Mouse (Mus musculus): ENCODE results near the gene Gk2. TPM values are rescaled to one million over a fixed set of nuclear protein-coding genes. Genes with fewer than 3 reads are reported as not detected.

Gene Gk2
- not detected in 2 replicates for polyA plus RNA-seq (2016; fragmentation: Nextera tagmentation; extraction: Ambion mirVana)

DNA sequence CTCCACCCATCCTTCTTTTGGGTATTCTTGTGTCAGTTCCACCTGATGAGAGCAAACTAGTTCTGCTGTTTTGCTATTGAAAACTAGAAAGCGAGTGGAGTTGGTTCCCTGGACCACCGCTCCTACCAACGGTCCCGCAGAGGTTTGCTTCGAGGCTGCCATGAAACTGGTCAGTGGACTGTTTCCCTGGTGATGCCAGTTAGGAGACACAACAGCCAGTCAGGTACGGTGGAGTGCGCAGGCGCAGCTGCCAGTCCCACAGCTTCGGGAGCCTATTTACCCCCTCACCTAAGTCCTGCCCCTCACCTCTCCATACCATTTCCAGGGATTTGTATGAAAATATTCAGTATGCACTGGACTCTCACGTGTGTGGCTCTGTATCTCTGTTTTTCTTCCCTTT lies at the start of gene Gk2:
Gene Gk2 (minus strand): TSS at position 206 of the 400 bp plus-strand sequence.
- Histone ChIP-seq H3K27me3 (ENCODE audit: low read depth, poor library complexity, severe bottlenecking) (no peaks in the 10 kb centered on the region), H3K9me3 (replicated peaks) (no peaks in the 10 kb centered on the region), H3K27ac (replicated peaks) (no peak within 1 kb of the TSS), H3K36me3 (no peaks in the 10 kb centered on the region), H3K4me3 (no peak within 1 kb of the TSS), H3K4me1 (no peaks in the 10 kb centered on the region)
- WGBS = 95% methylated on average over 10 of the region's 10 CpGs
- no peak for DNase-seq (ENCODE audit: low spot score)

DNA sequence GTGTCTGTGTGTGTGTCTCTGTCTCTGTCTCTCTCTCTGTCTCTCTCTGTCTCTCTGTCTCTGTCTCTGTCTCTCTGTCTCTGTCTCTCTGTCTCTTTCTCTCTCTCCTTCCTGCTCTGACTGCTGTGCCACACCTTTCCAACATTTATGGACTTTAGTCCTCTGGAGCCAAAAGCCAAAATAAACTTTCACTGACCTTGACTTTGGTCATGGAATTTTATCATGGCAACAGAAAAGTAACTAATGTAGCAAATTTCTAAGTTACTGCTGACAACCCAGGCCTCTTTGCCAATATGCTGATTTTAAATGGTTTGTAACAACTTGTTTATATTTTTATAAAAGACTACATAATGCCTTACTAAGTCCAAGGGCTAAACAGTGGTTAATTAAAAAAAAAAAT lies 41.2 kb upstream of the Gk2 start:
- H3K4me3 ChIP-seq = no peak overlapping the region
- no peaks in the 10 kb centered on the region for H3K27me3 ChIP-seq (ENCODE audit: low read depth, poor library complexity, severe bottlenecking)
- H3K4me1 ChIP-seq = no peaks in the 10 kb centered on the region
- no peak for DNase-seq (ENCODE audit: low spot score)
- H3K9me3 ChIP-seq (replicated peaks) = no peaks in the 10 kb centered on the region
- no peaks in the 10 kb centered on the region for H3K36me3 ChIP-seq
- no peak overlapping the region for H3K27ac ChIP-seq (replicated peaks)

DNA sequence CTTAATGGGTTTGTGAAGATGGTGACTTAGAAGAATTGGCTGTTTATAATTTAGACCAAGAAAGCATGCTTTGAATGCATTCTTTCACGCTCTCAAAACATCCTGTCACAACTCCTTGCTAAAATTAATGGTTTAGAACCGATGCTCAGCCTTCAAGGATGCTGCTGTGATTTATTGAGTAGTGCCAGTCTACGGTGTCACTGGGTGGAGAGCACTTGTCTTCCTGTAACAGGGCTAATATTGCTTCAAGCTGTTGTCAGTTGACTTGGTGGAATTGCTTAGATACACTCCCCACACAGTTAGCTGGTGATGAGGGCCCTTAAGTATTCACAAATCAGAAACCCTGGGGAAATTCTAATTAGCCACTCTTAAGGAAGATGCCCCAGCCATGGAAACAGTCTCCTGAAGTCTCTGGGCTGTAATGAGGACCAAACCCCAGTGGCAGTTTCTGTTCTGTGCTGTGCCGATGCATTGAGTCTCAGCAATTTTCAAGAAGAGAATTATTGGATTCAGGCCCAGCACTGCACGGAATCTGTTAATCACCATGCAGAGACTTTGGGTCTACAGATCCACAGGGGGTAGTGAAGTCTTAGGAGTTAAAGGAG lies 38.8 kb upstream of the Gk2 start:
- Histone ChIP-seq H3K36me3 (no peaks in the 10 kb centered on the region), H3K4me1 (no peaks in the 10 kb centered on the region), H3K27ac (replicated peaks) (no peak overlapping the region), H3K4me3 (no peak overlapping the region), H3K27me3 (ENCODE audit: low read depth, poor library complexity, severe bottlenecking) (no peaks in the 10 kb centered on the region), H3K9me3 (replicated peaks) (no peaks in the 10 kb centered on the region)
- WGBS = 79% methylated on average over 5 of the region's 5 CpGs
- no peak for DNase-seq (ENCODE audit: low spot score)

DNA sequence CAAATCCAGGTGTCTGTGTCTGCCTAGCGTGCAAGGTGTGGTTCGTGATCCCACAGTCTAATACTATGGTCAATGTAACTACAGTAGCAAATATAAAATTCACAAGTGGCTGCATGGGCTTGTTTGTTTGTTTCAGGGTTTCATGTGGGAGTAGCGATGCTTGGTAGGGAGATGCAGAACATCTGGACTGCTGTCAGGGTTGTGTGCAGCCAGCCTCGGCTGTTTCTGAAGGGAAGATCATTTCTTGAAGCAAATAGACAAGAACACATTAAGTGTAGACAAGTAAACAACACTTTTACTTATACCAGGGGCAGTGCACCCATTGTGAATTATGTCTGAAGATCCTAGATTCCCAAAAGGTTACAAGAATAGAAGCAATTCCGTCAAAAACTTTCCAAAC lies 36.6 kb upstream of the Gk2 start:
- Histone ChIP-seq H3K4me3 (no peak overlapping the region), H3K27ac (replicated peaks) (no peak overlapping the region), H3K9me3 (replicated peaks) (no peaks in the 10 kb centered on the region), H3K36me3 (no peaks in the 10 kb centered on the region), H3K27me3 (ENCODE audit: low read depth, poor library complexity, severe bottlenecking) (no peaks in the 10 kb centered on the region), H3K4me1 (no peaks in the 10 kb centered on the region)
- WGBS = 90% methylated on average over 5 of the region's 5 CpGs
- no peak for DNase-seq (ENCODE audit: low spot score)

DNA sequence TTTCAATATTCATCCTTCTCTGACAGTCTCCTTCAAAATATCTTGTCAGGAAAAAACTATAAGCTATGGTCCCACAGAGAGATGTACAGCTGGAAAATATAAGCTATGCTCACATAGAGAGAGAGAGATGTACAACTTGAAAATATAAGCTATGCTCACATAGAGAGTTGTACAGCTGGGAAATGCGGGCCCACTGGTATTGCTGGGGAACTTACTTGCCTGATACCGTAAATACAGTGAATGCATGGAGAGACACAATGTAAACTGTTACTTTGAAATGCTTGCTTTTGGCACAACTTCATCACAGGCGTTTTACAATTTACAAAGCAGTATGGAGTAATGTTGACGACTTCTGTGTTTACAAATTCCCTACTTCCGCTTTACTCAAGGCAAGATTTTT lies 29.3 kb upstream of the Gk2 start:
- no peak for DNase-seq (ENCODE audit: low spot score)
- Histone ChIP-seq H3K27ac (replicated peaks) (no peak overlapping the region), H3K36me3 (no peaks in the 10 kb centered on the region), H3K4me1 (no peaks in the 10 kb centered on the region), H3K4me3 (no peak overlapping the region), H3K27me3 (ENCODE audit: low read depth, poor library complexity, severe bottlenecking) (no peaks in the 10 kb centered on the region), H3K9me3 (replicated peaks) (no peaks in the 10 kb centered on the region)
- 93% methylated on average over 5 of the region's 5 CpGs for WGBS

DNA sequence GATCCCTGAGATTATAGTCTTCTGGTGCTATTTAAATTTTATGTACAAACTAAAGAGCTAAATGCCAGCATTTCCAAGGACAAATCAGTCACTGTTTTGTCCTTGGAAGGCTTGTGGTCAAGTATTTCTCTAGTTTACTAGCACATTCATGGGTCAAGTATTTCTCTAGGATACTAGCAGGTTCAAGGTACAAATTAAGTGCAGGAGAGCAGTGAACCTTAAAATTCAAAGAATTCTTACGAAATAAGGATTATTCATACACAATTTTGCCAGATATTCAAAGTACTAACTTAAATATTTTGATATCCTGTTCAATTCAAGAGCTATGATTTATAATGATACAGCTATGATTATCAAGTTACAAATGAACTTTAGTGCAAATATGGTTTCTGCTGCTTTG lies 23.2 kb upstream of the Gk2 start:
- no peak for DNase-seq (ENCODE audit: low spot score)
- no peaks in the 10 kb centered on the region for H3K27me3 ChIP-seq (ENCODE audit: low read depth, poor library complexity, severe bottlenecking)
- no peak overlapping the region for H3K27ac ChIP-seq (replicated peaks)
- H3K4me3 ChIP-seq = no peak overlapping the region
- H3K36me3 ChIP-seq = no peaks in the 10 kb centered on the region
- no peaks in the 10 kb centered on the region for H3K9me3 ChIP-seq (replicated peaks)
- no peaks in the 10 kb centered on the region for H3K4me1 ChIP-seq
- 78% methylated on average over 1 of the region's 1 CpGs for WGBS

DNA sequence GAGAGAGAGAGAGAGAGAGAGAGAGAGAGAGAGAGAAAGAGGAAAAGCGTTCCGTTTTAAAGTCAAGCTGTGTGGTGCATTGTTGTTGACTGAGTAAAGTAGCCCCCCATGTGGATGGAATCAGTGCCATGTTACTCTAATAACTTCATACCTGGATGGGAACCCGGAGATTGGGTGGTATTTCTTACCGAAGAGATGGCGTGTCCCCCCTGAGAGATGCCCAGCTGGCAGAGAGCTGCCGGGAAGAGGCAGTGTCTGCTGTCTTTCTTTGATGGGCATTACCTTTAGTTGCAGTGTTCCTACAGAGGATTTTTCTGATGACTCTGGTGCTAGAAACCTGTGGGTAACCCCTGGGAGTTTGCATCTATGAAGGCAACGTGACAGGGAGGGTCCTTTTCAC lies 10.4 kb upstream of the Gk2 start:
- Histone ChIP-seq H3K4me3 (no peak overlapping the region), H3K27me3 (ENCODE audit: low read depth, poor library complexity, severe bottlenecking) (no peaks in the 10 kb centered on the region), H3K4me1 (0 out of 2 replicates have a peak, but pooled peaks cover 3% of the 10 kb centered on the region), H3K9me3 (replicated peaks) (no peaks in the 10 kb centered on the region), H3K36me3 (no peaks in the 10 kb centered on the region), H3K27ac (replicated peaks) (no peak overlapping the region)
- DNase-seq (ENCODE audit: low spot score) = no peak
- 96% methylated on average over 7 of the region's 7 CpGs for WGBS

DNA sequence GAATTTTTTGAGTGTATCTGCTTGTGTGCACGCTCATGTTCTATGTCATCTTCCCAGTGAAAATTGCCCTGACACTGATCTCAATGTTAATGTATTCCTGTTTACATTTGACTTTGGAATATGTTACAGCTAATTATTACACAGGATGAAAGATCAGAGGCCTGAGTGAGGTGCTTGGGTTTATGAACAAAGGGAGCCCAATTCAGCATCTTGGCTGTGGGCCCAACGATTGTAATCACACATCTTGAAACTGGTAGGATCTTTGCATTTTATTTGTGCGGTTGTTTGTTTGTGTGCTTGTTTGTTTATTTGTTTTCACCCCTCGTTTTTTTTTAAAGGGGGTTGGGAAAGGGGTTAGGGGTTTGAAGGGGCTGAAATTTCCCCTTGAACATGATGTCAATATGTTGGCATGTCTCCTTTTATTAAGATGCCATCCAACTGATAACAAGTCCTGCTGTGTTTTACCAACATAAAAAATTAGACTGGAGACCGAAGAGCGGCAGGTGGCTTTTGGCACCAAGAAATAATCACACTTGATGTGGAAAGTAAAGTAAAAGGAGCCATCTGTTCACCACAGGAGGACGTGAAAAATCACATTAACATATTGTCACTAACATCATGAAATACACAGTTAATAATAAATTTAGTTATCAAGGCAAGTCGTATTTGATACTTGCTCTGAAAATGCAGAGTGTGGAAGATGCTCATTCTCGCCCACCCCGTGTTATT lies 9.8 kb upstream of the Gk2 start:
- Histone ChIP-seq H3K36me3 (no peaks in the 10 kb centered on the region), H3K9me3 (replicated peaks) (no peaks in the 10 kb centered on the region), H3K27me3 (ENCODE audit: low read depth, poor library complexity, severe bottlenecking) (no peaks in the 10 kb centered on the region), H3K4me1 (0 out of 2 replicates have a peak, but pooled peaks cover 3% of the 10 kb centered on the region), H3K4me3 (no peak overlapping the region), H3K27ac (replicated peaks) (no peak overlapping the region)
- 88% methylated on average over 10 of the region's 10 CpGs for WGBS
- DNase-seq (ENCODE audit: low spot score) = no peak

DNA sequence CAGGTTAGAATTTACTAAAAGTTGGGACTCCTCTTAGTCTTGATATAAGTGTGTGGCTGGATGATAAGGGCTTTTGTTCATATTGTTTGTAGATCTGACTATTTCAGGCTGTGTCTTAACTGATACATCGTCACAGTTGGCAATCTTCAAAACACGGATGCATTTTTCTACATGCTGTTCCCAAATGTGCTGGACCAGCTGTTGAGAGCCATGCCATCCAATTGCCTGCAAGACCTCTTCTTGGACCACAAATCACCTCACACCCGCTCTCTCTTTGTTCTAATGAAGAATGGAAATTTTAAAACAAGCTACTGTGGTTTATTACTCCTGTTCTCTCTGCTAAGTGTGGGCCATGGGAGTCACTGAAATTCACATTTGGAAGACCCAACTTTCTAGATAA lies 9.1 kb upstream of the Gk2 start:
- H3K4me3 ChIP-seq = no peak overlapping the region
- WGBS = 83% methylated on average over 3 of the region's 3 CpGs
- no peaks in the 10 kb centered on the region for H3K27me3 ChIP-seq (ENCODE audit: low read depth, poor library complexity, severe bottlenecking)
- H3K9me3 ChIP-seq (replicated peaks) = no peaks in the 10 kb centered on the region
- H3K36me3 ChIP-seq = no peaks in the 10 kb centered on the region
- H3K4me1 ChIP-seq = 0 out of 2 replicates have a peak, but pooled peaks cover 3% of the 10 kb centered on the region
- no peak overlapping the region for H3K27ac ChIP-seq (replicated peaks)
- no peak for DNase-seq (ENCODE audit: low spot score)

DNA sequence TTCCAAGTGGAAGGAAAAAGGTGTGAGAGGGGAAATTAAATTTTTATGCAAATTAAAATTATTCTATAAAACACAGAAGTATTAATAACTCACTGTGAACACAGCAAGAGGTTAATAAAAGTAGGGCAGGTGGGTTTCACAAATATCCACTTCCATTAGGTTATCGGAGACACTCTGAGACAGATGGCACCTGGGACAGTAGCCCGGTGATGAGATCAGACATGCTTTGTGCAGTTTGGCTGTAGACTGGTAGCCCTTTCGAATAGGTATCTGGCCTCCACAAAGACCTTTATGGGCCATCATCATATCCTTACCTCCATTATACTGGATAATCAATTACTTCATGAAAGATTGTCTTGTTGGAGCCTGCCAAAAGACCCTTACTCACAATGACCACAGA lies 6.0 kb upstream of the Gk2 start:
- no peak for DNase-seq (ENCODE audit: low spot score)
- Histone ChIP-seq H3K27me3 (ENCODE audit: low read depth, poor library complexity, severe bottlenecking) (no peaks in the 10 kb centered on the region), H3K4me3 (no peak overlapping the region), H3K36me3 (no peaks in the 10 kb centered on the region), H3K9me3 (replicated peaks) (no peaks in the 10 kb centered on the region), H3K4me1 (0 out of 2 replicates have a peak, but pooled peaks cover 3% of the 10 kb centered on the region), H3K27ac (replicated peaks) (no peak overlapping the region)
- 98% methylated on average over 3 of the region's 3 CpGs for WGBS

DNA sequence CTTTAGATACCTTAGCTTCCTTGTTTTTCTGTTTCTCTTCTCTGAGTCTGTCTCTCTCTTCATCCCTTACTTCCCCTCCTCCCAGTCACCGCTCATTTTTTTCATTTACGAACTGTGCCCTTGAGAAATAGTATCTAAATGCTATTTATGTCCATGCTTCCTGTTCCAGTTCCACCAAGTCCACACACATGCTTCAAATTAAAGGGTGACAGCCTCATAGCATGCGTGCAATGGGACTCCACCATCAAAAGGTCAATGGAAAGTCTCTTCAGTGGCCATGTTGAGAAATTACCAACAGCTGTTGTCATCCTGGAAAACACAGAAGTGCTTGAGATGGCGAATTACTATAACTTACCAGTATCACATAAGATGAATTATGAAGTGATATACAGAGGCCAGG lies 5.4 kb downstream of the Gk2 start:
- Histone ChIP-seq H3K27ac (replicated peaks) (no peak overlapping the region), H3K27me3 (ENCODE audit: low read depth, poor library complexity, severe bottlenecking) (no peaks in the 10 kb centered on the region), H3K4me3 (no peak overlapping the region), H3K36me3 (no peaks in the 10 kb centered on the region), H3K9me3 (replicated peaks) (no peaks in the 10 kb centered on the region), H3K4me1 (no peaks in the 10 kb centered on the region)
- 82% methylated on average over 4 of the region's 4 CpGs for WGBS
- no peak for DNase-seq (ENCODE audit: low spot score)

DNA sequence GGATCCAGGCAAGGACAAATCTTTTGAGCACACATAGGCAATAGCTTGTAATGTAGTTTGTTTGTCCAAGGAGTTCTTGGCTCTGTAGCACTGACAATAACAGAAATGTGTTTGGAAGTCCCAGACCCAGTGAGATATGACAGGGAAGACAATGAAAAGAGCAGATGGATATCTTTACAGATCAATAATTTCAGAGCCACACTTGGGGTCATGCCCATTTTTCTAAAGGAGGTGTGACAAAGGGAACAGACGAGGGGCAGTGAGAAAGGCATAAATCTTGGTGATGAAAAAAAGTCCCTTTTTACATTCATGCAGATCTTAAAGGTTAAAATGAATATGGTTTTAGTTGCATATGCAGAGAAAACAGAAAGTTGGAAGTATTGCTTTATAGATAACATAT lies 12.6 kb downstream of the Gk2 start:
- DNase-seq (ENCODE audit: low spot score) = no peak
- no peak overlapping the region for H3K4me3 ChIP-seq
- H3K27ac ChIP-seq (replicated peaks) = no peak overlapping the region
- no peaks in the 10 kb centered on the region for H3K36me3 ChIP-seq
- H3K27me3 ChIP-seq (ENCODE audit: low read depth, poor library complexity, severe bottlenecking) = no peaks in the 10 kb centered on the region
- no peaks in the 10 kb centered on the region for H3K4me1 ChIP-seq
- H3K9me3 ChIP-seq (replicated peaks) = no peaks in the 10 kb centered on the region
- 67% methylated on average over 1 of the region's 1 CpGs for WGBS

DNA sequence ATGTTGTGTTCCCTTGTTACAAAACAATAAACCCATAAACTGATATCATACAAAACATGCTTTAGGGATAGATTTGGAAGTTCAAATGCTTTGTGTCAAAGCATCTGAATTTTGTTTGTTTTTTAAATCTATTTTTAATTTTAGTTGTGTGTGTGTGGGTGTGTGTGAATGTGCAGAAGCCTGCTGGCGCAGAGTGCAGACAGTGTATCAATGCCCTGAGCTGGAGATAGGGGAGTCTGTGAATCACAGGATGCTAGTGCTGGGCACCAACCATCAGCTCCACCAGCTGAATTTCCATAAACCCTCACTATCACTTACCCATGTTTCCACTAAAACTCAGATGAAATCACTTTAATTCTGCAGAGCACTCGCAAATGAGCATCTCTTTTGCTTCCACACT lies 24.3 kb downstream of the Gk2 start:
- no peak for DNase-seq (ENCODE audit: low spot score)
- no peaks in the 10 kb centered on the region for H3K9me3 ChIP-seq (replicated peaks)
- whole genome bisulfite sequencing = 89% methylated on average over 2 of the region's 2 CpGs

More for the DNA sequence above, 24.3 kb downstream of the Gk2 start:
- H3K4me1 ChIP-seq = no peaks in the 10 kb centered on the region
- H3K36me3 ChIP-seq = no peaks in the 10 kb centered on the region
- H3K27ac ChIP-seq (replicated peaks) = no peak overlapping the region
- H3K27me3 ChIP-seq (ENCODE audit: low read depth, poor library complexity, severe bottlenecking) = no peaks in the 10 kb centered on the region
- H3K4me3 ChIP-seq = no peak overlapping the region
